Mouse (Mus musculus): ENCODE measurements at regions not wholly inside any gene's neighbourhood (a gene's known extent, or its start where the extent isn't known, plus 50 kb on each side); places are given as distances from the start of the nearest gene placed in this dataset.

- in situ Hi-C loops (cut with MboI; ENCODE audit: low sequenced_read_pairs in 2 of 2, unreplicated experiment in 2 of 2), result no loop called here
- no peak for DNase-seq (ENCODE audit: low read depth, low spot score)
Measured at GRCm38 (mm10) chr2:45493656-45494055, 376.5 kb upstream of the Zeb2 start.

DNA sequence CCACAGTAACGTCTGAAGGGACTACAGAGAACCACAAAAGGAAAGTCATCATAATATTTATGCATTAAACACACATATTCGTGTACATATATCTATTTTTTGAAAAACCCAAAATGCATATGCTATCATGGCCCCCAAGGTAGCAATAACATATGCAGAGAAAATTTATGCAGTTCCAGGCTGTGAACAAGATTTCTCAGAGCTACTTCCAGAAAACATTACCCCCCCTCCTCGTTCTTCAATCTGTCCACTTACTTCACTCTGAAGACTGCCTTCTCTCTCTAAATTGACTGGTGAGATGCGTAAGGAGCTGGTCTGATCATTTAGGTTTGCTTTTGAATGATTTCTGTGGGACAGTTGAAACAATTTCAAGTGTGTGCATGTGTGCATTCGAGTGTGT lies 369.3 kb upstream of the Zeb2 start:
- no peak for TF ChIP-seq HCFC1 (IDR thresholded peaks at IDR 0.05; ENCODE audit: borderline replicate concordance, insufficient read depth, low read length)
- no peak for TF ChIP-seq MAFK (IDR thresholded peaks at IDR 0.05; ENCODE audit: insufficient read depth, low read depth, low read length)
- no peak for TF ChIP-seq ZC3H11A (IDR thresholded peaks at IDR 0.05; ENCODE audit: borderline replicate concordance, low read depth, low read length)
- TF ChIP-seq CHD2 (IDR thresholded peaks at IDR 0.05; ENCODE audit: low read depth, low read length), result no peak
- no peak for TF ChIP-seq ZNF384 (IDR thresholded peaks at IDR 0.05; ENCODE audit: low read depth, low read length)
- in situ Hi-C loops (cut with MboI; ENCODE audit: low sequenced_read_pairs in 2 of 2, unreplicated experiment in 2 of 2), result no loop called here
- no peak overlapping the region for H3K27ac ChIP-seq (ENCODE audit: insufficient read depth, low read depth, low read length, poor library complexity, severe bottlenecking)
- no peak for DNase-seq (ENCODE audit: low read depth, low spot score)
- H3K36me3 ChIP-seq (ENCODE audit: control insufficient read depth, insufficient read depth, low read length, poor library complexity, severe bottlenecking), result no peaks in the 10 kb centered on the region
- H3K9ac ChIP-seq (ENCODE audit: insufficient read depth, low read depth, low read length, poor library complexity, severe bottlenecking), result no peak overlapping the region
- no peak overlapping the region for H3K4me3 ChIP-seq (ENCODE audit: insufficient read depth in 1 of 2, low read depth in 1 of 2, low read length in 2 of 2, poor library complexity in 1 of 2, severe bottlenecking in 1 of 2)
- H3K4me1 ChIP-seq (ENCODE audit: control insufficient read depth in 2 of 2, insufficient read depth in 2 of 2, low read length in 2 of 2, poor library complexity in 1 of 2), result no peaks in the 10 kb centered on the region
- H3K9me3 ChIP-seq (ENCODE audit: control insufficient read depth, insufficient read depth, low read depth, low read length), result no peaks in the 10 kb centered on the region

More at GRCm38 (mm10) chr2:45493656-45494055, 376.5 kb upstream of the Zeb2 start:
- Histone ChIP-seq H3K9ac (ENCODE audit: insufficient read depth, low read depth, low read length, poor library complexity, severe bottlenecking) (no peak overlapping the region), H3K27ac (ENCODE audit: insufficient read depth, low read depth, low read length, poor library complexity, severe bottlenecking) (no peak overlapping the region), H3K4me1 (ENCODE audit: control insufficient read depth in 2 of 2, insufficient read depth in 2 of 2, low read length in 2 of 2, poor library complexity in 1 of 2) (no peaks in the 10 kb centered on the region), H3K4me3 (ENCODE audit: insufficient read depth in 1 of 2, low read depth in 1 of 2, low read length in 2 of 2, poor library complexity in 1 of 2, severe bottlenecking in 1 of 2) (no peak overlapping the region), H3K9me3 (ENCODE audit: control insufficient read depth, insufficient read depth, low read depth, low read length) (no peaks in the 10 kb centered on the region), H3K36me3 (ENCODE audit: control insufficient read depth, insufficient read depth, low read length, poor library complexity, severe bottlenecking) (no peaks in the 10 kb centered on the region)
- TF ChIP-seq CHD2 (IDR thresholded peaks at IDR 0.05; ENCODE audit: low read depth, low read length), result no peak
- no peak for TF ChIP-seq HCFC1 (IDR thresholded peaks at IDR 0.05; ENCODE audit: borderline replicate concordance, insufficient read depth, low read length)
- no peak for TF ChIP-seq MAFK (IDR thresholded peaks at IDR 0.05; ENCODE audit: insufficient read depth, low read depth, low read length)
- TF ChIP-seq ZC3H11A (IDR thresholded peaks at IDR 0.05; ENCODE audit: borderline replicate concordance, low read depth, low read length), result no peak
- no peak for TF ChIP-seq ZNF384 (IDR thresholded peaks at IDR 0.05; ENCODE audit: low read depth, low read length)

DNA sequence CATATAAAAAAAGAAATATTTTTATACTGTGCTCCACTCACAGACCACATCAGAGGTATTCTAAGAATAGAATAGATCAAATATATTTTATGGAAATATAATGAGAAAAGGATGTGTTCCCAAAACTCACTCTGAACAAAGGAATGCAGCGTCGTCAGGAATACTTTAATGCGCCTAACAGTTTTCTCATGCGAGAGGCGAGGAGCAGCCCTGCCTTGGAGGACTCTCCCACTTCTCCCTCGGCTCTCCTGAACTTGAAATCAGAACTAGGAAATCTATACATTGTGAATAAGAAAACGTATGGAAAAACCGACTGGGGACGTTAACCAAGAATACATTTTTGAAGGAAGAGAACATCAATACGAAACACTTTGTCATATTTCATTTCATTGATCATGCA lies 368.3 kb upstream of the Zeb2 start:
- in situ Hi-C loops (cut with MboI; ENCODE audit: low sequenced_read_pairs in 2 of 2, unreplicated experiment in 2 of 2), result no loop called here
- no peak for DNase-seq (ENCODE audit: low read depth, low spot score)

DNA sequence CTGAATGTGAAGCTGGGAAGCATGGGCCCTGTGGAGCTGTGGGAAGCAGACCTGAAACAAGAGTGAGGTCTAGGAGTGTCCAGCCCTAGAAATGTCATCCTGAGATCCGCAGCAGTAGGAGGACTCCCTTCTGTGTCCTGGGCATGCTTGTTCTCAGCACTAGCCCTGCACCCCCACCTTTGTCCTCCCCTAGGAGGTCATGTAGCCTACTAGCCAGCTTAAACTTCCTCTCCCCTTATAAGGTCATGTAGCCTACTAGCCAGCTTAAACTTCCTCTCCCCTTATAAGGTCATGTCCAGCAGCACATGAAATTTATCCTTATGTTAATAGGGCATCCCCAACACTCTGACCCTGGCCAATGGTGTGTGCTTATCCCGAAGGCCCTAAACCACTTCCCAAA lies 363.5 kb upstream of the Zeb2 start:
- no peak overlapping the region for H3K4me3 ChIP-seq (ENCODE audit: insufficient read depth in 1 of 2, low read depth in 1 of 2, low read length in 2 of 2, poor library complexity in 1 of 2, severe bottlenecking in 1 of 2)
- no peak overlapping the region for H3K27ac ChIP-seq (ENCODE audit: insufficient read depth, low read depth, low read length, poor library complexity, severe bottlenecking)
- no peak overlapping the region for H3K9ac ChIP-seq (ENCODE audit: insufficient read depth, low read depth, low read length, poor library complexity, severe bottlenecking)
- no peaks in the 10 kb centered on the region for H3K4me1 ChIP-seq (ENCODE audit: control insufficient read depth in 2 of 2, insufficient read depth in 2 of 2, low read length in 2 of 2, poor library complexity in 1 of 2)
- no peaks in the 10 kb centered on the region for H3K36me3 ChIP-seq (ENCODE audit: control insufficient read depth, insufficient read depth, low read length, poor library complexity, severe bottlenecking)
- in situ Hi-C loops (cut with MboI; ENCODE audit: low sequenced_read_pairs in 2 of 2, unreplicated experiment in 2 of 2), result no loop called here
- no peak for DNase-seq (ENCODE audit: low read depth, low spot score)
- no peak for TF ChIP-seq MAFK (IDR thresholded peaks at IDR 0.05; ENCODE audit: insufficient read depth, low read depth, low read length)
- no peak for TF ChIP-seq HCFC1 (IDR thresholded peaks at IDR 0.05; ENCODE audit: borderline replicate concordance, insufficient read depth, low read length)
- TF ChIP-seq ZNF384 (IDR thresholded peaks at IDR 0.05; ENCODE audit: low read depth, low read length), result no peak
- TF ChIP-seq CHD2 (IDR thresholded peaks at IDR 0.05; ENCODE audit: low read depth, low read length), result no peak
- no peak for TF ChIP-seq ZC3H11A (IDR thresholded peaks at IDR 0.05; ENCODE audit: borderline replicate concordance, low read depth, low read length)
- H3K9me3 ChIP-seq (ENCODE audit: control insufficient read depth, insufficient read depth, low read depth, low read length), result no peaks in the 10 kb centered on the region

More for the DNA sequence above, 368.3 kb upstream of the Zeb2 start:
- no peak overlapping the region for H3K4me3 ChIP-seq (ENCODE audit: insufficient read depth in 1 of 2, low read depth in 1 of 2, low read length in 2 of 2, poor library complexity in 1 of 2, severe bottlenecking in 1 of 2)
- no peaks in the 10 kb centered on the region for H3K9me3 ChIP-seq (ENCODE audit: control insufficient read depth, insufficient read depth, low read depth, low read length)
- no peak overlapping the region for H3K9ac ChIP-seq (ENCODE audit: insufficient read depth, low read depth, low read length, poor library complexity, severe bottlenecking)
- H3K36me3 ChIP-seq (ENCODE audit: control insufficient read depth, insufficient read depth, low read length, poor library complexity, severe bottlenecking), result no peaks in the 10 kb centered on the region
- H3K4me1 ChIP-seq (ENCODE audit: control insufficient read depth in 2 of 2, insufficient read depth in 2 of 2, low read length in 2 of 2, poor library complexity in 1 of 2), result no peaks in the 10 kb centered on the region
- H3K27ac ChIP-seq (ENCODE audit: insufficient read depth, low read depth, low read length, poor library complexity, severe bottlenecking), result no peak overlapping the region
- no peak for TF ChIP-seq MAFK (IDR thresholded peaks at IDR 0.05; ENCODE audit: insufficient read depth, low read depth, low read length)
- TF ChIP-seq HCFC1 (IDR thresholded peaks at IDR 0.05; ENCODE audit: borderline replicate concordance, insufficient read depth, low read length), result no peak
- no peak for TF ChIP-seq CHD2 (IDR thresholded peaks at IDR 0.05; ENCODE audit: low read depth, low read length)
- TF ChIP-seq ZNF384 (IDR thresholded peaks at IDR 0.05; ENCODE audit: low read depth, low read length), result no peak
- TF ChIP-seq ZC3H11A (IDR thresholded peaks at IDR 0.05; ENCODE audit: borderline replicate concordance, low read depth, low read length), result no peak

- Histone ChIP-seq H3K4me3 (ENCODE audit: insufficient read depth in 1 of 2, low read depth in 1 of 2, low read length in 2 of 2, poor library complexity in 1 of 2, severe bottlenecking in 1 of 2) (no peak overlapping the region), H3K9ac (ENCODE audit: insufficient read depth, low read depth, low read length, poor library complexity, severe bottlenecking) (no peak overlapping the region), H3K4me1 (ENCODE audit: control insufficient read depth in 2 of 2, insufficient read depth in 2 of 2, low read length in 2 of 2, poor library complexity in 1 of 2) (no peaks in the 10 kb centered on the region), H3K36me3 (ENCODE audit: control insufficient read depth, insufficient read depth, low read length, poor library complexity, severe bottlenecking) (no peaks in the 10 kb centered on the region), H3K9me3 (ENCODE audit: control insufficient read depth, insufficient read depth, low read depth, low read length) (no peaks in the 10 kb centered on the region), H3K27ac (ENCODE audit: insufficient read depth, low read depth, low read length, poor library complexity, severe bottlenecking) (no peak overlapping the region)
- no peak for DNase-seq (ENCODE audit: low read depth, low spot score)
- no peak for TF ChIP-seq HCFC1 (IDR thresholded peaks at IDR 0.05; ENCODE audit: borderline replicate concordance, insufficient read depth, low read length)
- no peak for TF ChIP-seq MAFK (IDR thresholded peaks at IDR 0.05; ENCODE audit: insufficient read depth, low read depth, low read length)
- no peak for TF ChIP-seq CHD2 (IDR thresholded peaks at IDR 0.05; ENCODE audit: low read depth, low read length)
- in situ Hi-C loops (cut with MboI; ENCODE audit: low sequenced_read_pairs in 2 of 2, unreplicated experiment in 2 of 2), result no loop called here
Measured at GRCm38 (mm10) chr2:45475996-45476395, 358.8 kb upstream of the Zeb2 start.

Data from ES-E14 (cell line).